Mouse (Mus musculus) E14TG2a.4 (cell line): ENCODE data around the gene Aifm3.
"Not testable (repeated sequence)": the region's sequence is repeated elsewhere in the genome, so short reads cannot be mapped to it uniquely, and the experiment has no call there.

Experiments
- CTCF ChIP-seq: conservative IDR thresholded peaks from 2 replicates; pipeline ENCODE4 v1.5.1; 2014; ENCODE audit warnings: low read length
- NANOG ChIP-seq: IDR thresholded peaks from 2 replicates; pipeline ENCODE4 v1.6.1; 2014; ENCODE audit warnings: borderline replicate concordance, low read length, mixed read lengths
- POU5F1 ChIP-seq: IDR thresholded peaks from 2 replicates; pipeline ENCODE4 v1.6.1; 2014; ENCODE audit warnings: low read length, borderline replicate concordance

GRCm38 (mm10) chr16:17508031-17508430 is 18.6 kb downstream of the Aifm3 start:
- 0 out of 2 replicates have a peak, but pooled peaks have one; percentile 14 for TF ChIP-seq CTCF
- TF ChIP-seq POU5F1, NANOG: not testable (repeated sequence)
